Mouse (Mus musculus): Measurements from ENCODE around the gene Nvl. TPM values are rescaled to one million over a fixed set of nuclear protein-coding genes. Genes with fewer than 3 reads are reported as not detected.

Nvl gene
- polyA plus RNA-seq (2015; fragmentation: Nextera tagmentation; extraction: Ambion mirVana): 30.1 and 35.9 TPM in 2 replicates

- Histone ChIP-seq H3K9ac (peak within 1 kb of the TSS; percentile 66), H3K27ac (replicated peaks) (peak within 1 kb of the TSS; percentile 93), H3K27me3 (no peaks in the 10 kb centered on the region), H3K4me1 (peaks cover 14% of the 10 kb centered on the region), H3K9me3 (replicated peaks) (no peaks in the 10 kb centered on the region), H3K4me3 (replicated peaks) (peak within 1 kb of the TSS; percentile 84), H3K36me3 (peaks cover 22% of the 10 kb centered on the region), H3K4me2 (replicated peaks) (peak within 1 kb of the TSS; percentile 60)
- peak; percentile 99 for ATAC-seq (ENCODE audit: insufficient number of reproducible peaks, low FRiP score, low TSS enrichment, low read depth)
- under 1% methylated on average over 52 of the region's 52 CpGs for WGBS
Measured at GRCm38 (mm10) chr1:181143950-181144836, at the start of gene Nvl, which contains the start of gene Cnih4. Gene Nvl, minus strand, starts transcription at chr1:181144204. Gene Cnih4, plus strand, starts transcription at chr1:181144693.

GRCm38 (mm10) chr1:181188925-181189324, 44.9 kb upstream of the Nvl start:
- Histone ChIP-seq H3K4me1 (no peaks in the 10 kb centered on the region), H3K4me3 (replicated peaks) (no peak overlapping the region), H3K9me3 (replicated peaks) (no peaks in the 10 kb centered on the region), H3K27me3 (no peaks in the 10 kb centered on the region), H3K4me2 (replicated peaks) (no peak overlapping the region), H3K9ac (no peak overlapping the region), H3K36me3 (peaks cover 72% of the 10 kb centered on the region), H3K27ac (replicated peaks) (no peak overlapping the region)
- no peak for ATAC-seq (ENCODE audit: insufficient number of reproducible peaks, low FRiP score, low TSS enrichment, low read depth)
- 86% methylated on average over 4 of the region's 4 CpGs for WGBS

- Histone ChIP-seq H3K9ac (no peak overlapping the region), H3K27ac (replicated peaks) (no peak overlapping the region; the same call in 1 of the 2 replicates), H3K27me3 (no peaks in the 10 kb centered on the region), H3K4me1 (no peaks in the 10 kb centered on the region), H3K9me3 (replicated peaks) (no peaks in the 10 kb centered on the region), H3K4me3 (replicated peaks) (no peak overlapping the region), H3K36me3 (peaks cover 49% of the 10 kb centered on the region), H3K4me2 (replicated peaks) (no peak overlapping the region)
- WGBS: 72% methylated on average over 8 of the region's 8 CpGs
- ATAC-seq (ENCODE audit: insufficient number of reproducible peaks, low FRiP score, low TSS enrichment, low read depth): no peak
Measured at GRCm38 (mm10) chr1:181170210-181170609, 26.2 kb upstream of the Nvl start.

GRCm38 (mm10) chr1:181168377-181168776, 24.4 kb upstream of the Nvl start:
- no peak for ATAC-seq (ENCODE audit: insufficient number of reproducible peaks, low FRiP score, low TSS enrichment, low read depth)
- H3K9ac ChIP-seq: no peak overlapping the region
- H3K36me3 ChIP-seq: peaks cover 58% of the 10 kb centered on the region

GRCm38 (mm10) chr1:181167816-181168215, 23.8 kb upstream of the Nvl start:
- Histone ChIP-seq H3K4me1 (no peaks in the 10 kb centered on the region), H3K27ac (replicated peaks) (no peak overlapping the region), H3K27me3 (no peaks in the 10 kb centered on the region), H3K36me3 (peaks cover 63% of the 10 kb centered on the region), H3K9me3 (replicated peaks) (no peaks in the 10 kb centered on the region), H3K4me3 (replicated peaks) (no peak overlapping the region), H3K4me2 (replicated peaks) (no peak overlapping the region), H3K9ac (no peak overlapping the region)
- WGBS: 78% methylated on average over 2 of the region's 2 CpGs
- ATAC-seq (ENCODE audit: insufficient number of reproducible peaks, low FRiP score, low TSS enrichment, low read depth): no peak

More at GRCm38 (mm10) chr1:181168377-181168776, 24.4 kb upstream of the Nvl start:
- 77% methylated on average over 3 of the region's 3 CpGs for WGBS
- Histone ChIP-seq H3K4me3 (replicated peaks) (no peak overlapping the region), H3K4me2 (replicated peaks) (no peak overlapping the region), H3K9me3 (replicated peaks) (no peaks in the 10 kb centered on the region), H3K4me1 (no peaks in the 10 kb centered on the region), H3K27ac (replicated peaks) (no peak overlapping the region), H3K27me3 (no peaks in the 10 kb centered on the region)

- Histone ChIP-seq H3K27me3 (no peaks in the 10 kb centered on the region), H3K4me1 (peaks cover 10% of the 10 kb centered on the region), H3K9me3 (replicated peaks) (no peaks in the 10 kb centered on the region), H3K4me2 (replicated peaks) (peak overlapping the region; percentile 55), H3K27ac (replicated peaks) (peak overlapping the region; percentile 89; the same call in 1 of the 2 replicates), H3K9ac (peak overlapping the region; percentile 81), H3K36me3 (peaks cover 16% of the 10 kb centered on the region; the same call in 1 of the 2 replicates), H3K4me3 (replicated peaks) (peak overlapping the region; percentile 67)
- 24% methylated on average over 5 of the region's 5 CpGs for WGBS
- ATAC-seq (ENCODE audit: insufficient number of reproducible peaks, low FRiP score, low TSS enrichment, low read depth): no peak
Measured at GRCm38 (mm10) chr1:181151541-181151940, 7.5 kb upstream of the Nvl start.

GRCm38 (mm10) chr1:181150827-181151534, 7.0 kb upstream of the Nvl start:
- peak overlapping the region; percentile 67 for H3K4me3 ChIP-seq (replicated peaks)
- WGBS: under 1% methylated on average over 59 of the region's 59 CpGs
- H3K4me2 ChIP-seq (replicated peaks): peak overlapping the region; percentile 55
- peak; percentile 88 for ATAC-seq (ENCODE audit: insufficient number of reproducible peaks, low FRiP score, low TSS enrichment, low read depth)
- no peaks in the 10 kb centered on the region for H3K27me3 ChIP-seq
- H3K36me3 ChIP-seq: peaks cover 16% of the 10 kb centered on the region; the same call in 1 of the 2 replicates
- peak overlapping the region; percentile 89 for H3K27ac ChIP-seq (replicated peaks)
- peaks cover 10% of the 10 kb centered on the region for H3K4me1 ChIP-seq
- no peaks in the 10 kb centered on the region for H3K9me3 ChIP-seq (replicated peaks)
- peak overlapping the region; percentile 81 for H3K9ac ChIP-seq

- H3K4me1 ChIP-seq: peaks cover 12% of the 10 kb centered on the region
- peak overlapping the region; percentile 55; the same call in 1 of the 2 replicates for H3K4me2 ChIP-seq (replicated peaks)
- peak overlapping the region; percentile 67; the same call in 1 of the 2 replicates for H3K4me3 ChIP-seq (replicated peaks)
Measured at GRCm38 (mm10) chr1:181150431-181150826, 6.4 kb upstream of the Nvl start.

GRCm38 (mm10) chr1:181149373-181150017, 5.5 kb upstream of the Nvl start:
- H3K4me2 ChIP-seq (replicated peaks): no peak overlapping the region
- no peaks in the 10 kb centered on the region for H3K9me3 ChIP-seq (replicated peaks)
- peaks cover 14% of the 10 kb centered on the region for H3K4me1 ChIP-seq
- H3K4me3 ChIP-seq (replicated peaks): no peak overlapping the region
- no peak for ATAC-seq (ENCODE audit: insufficient number of reproducible peaks, low FRiP score, low TSS enrichment, low read depth)
- no peaks in the 10 kb centered on the region for H3K27me3 ChIP-seq
- H3K27ac ChIP-seq (replicated peaks): no peak overlapping the region
- 76% methylated on average over 3 of the region's 3 CpGs for WGBS
- H3K9ac ChIP-seq: no peak overlapping the region
- H3K36me3 ChIP-seq: peaks cover 7% of the 10 kb centered on the region; the same call in 1 of the 2 replicates

More at GRCm38 (mm10) chr1:181150431-181150826, 6.4 kb upstream of the Nvl start:
- H3K9ac ChIP-seq: no peak overlapping the region
- 68% methylated on average over 3 of the region's 3 CpGs for WGBS
- no peaks in the 10 kb centered on the region for H3K9me3 ChIP-seq (replicated peaks)
- H3K36me3 ChIP-seq: peaks cover 16% of the 10 kb centered on the region; the same call in 1 of the 2 replicates
- H3K27ac ChIP-seq (replicated peaks): no peak overlapping the region
- H3K27me3 ChIP-seq: no peaks in the 10 kb centered on the region
- ATAC-seq (ENCODE audit: insufficient number of reproducible peaks, low FRiP score, low TSS enrichment, low read depth): no peak

- H3K9me3 ChIP-seq (replicated peaks): no peaks in the 10 kb centered on the region
- no peak overlapping the region for H3K9ac ChIP-seq
- no peak for ATAC-seq (ENCODE audit: insufficient number of reproducible peaks, low FRiP score, low TSS enrichment, low read depth)
- no peaks in the 10 kb centered on the region for H3K27me3 ChIP-seq
- WGBS: 60% methylated on average over 5 of the region's 5 CpGs
- H3K4me3 ChIP-seq (replicated peaks): no peak overlapping the region
- peaks cover 14% of the 10 kb centered on the region for H3K4me1 ChIP-seq
- H3K36me3 ChIP-seq: no peaks in the 10 kb centered on the region
- H3K4me2 ChIP-seq (replicated peaks): no peak overlapping the region
- no peak overlapping the region for H3K27ac ChIP-seq (replicated peaks)
Measured at GRCm38 (mm10) chr1:181148540-181148939, 4.5 kb upstream of the Nvl start.

Data from embryonic facial prominence, embryonic 15.5 days (tissue).